ENCODE assay signal across 16 mouse cellular contexts in genomic region chr14:55063581-55064381, GRCm38 (mm10). TPM values are rescaled to one million over a fixed set of nuclear protein-coding genes. Genes with fewer than 3 reads are reported as not detected.
DNase-seq lines count a peak whose midpoint lies in the region; ATAC-seq and TF ChIP-seq lines count a peak whose summit lies in the region.
"Had no signal": no experiment of that assay in that cellular context is flagged by ENCODE, and none has a peak within 500 bp of the region (broad histone marks: within the 10 kb centered on the region; RNA-seq: fewer than 3 reads in every experiment).

No protein-coding gene starts in this region.

- H3K4me3 ChIP-seq in testis, adult 2 months (ENCODE audit: control insufficient read depth, low read depth, low read length): peak overlapping the region; percentile 11
- H3K4me3 ChIP-seq in neural tube, embryonic 15.5 days (replicated peaks): no peak overlapping the region
- H3K4me3 ChIP-seq: embryonic facial prominence, embryonic 13.5 days had no signal

- 80% methylated on average over 22 of the region's 22 CpGs for WGBS in neural tube, embryonic 15.5 days

- DNase-seq in heart, adult 11 months: peak; percentile 86
- no peak for DNase-seq in heart, postnatal 4 days
- no peak for DNase-seq in testis, postnatal 14 days (ENCODE audit: low spot score)
- DNase-seq in cerebellum, postnatal 14 days: peak; percentile 56 to 57
- no peak for DNase-seq in gastrocnemius, postnatal 10 days
- no peak for DNase-seq in kidney, postnatal 4 days
- DNase-seq: adrenal gland, postnatal 36 days; kidney, postnatal 36 days; lung, adult 18-20 months; thymus, postnatal 4 days had no signal

- no peak overlapping the region for H3K27ac ChIP-seq in testis, adult 2 months (ENCODE audit: control insufficient read depth, insufficient read depth, low read depth, low read length)
- no peak overlapping the region for H3K27ac ChIP-seq in neural tube, embryonic 15.5 days (replicated peaks)
- H3K27ac ChIP-seq: embryonic facial prominence, embryonic 13.5 days had no signal

- H3K27me3 ChIP-seq in testis, adult 2 months (ENCODE audit: control insufficient read depth, insufficient read depth, low read length): no peaks in the 10 kb centered on the region
- H3K27me3 ChIP-seq in neural tube, embryonic 15.5 days (replicated peaks): no peaks in the 10 kb centered on the region
- H3K27me3 ChIP-seq: embryonic facial prominence, embryonic 13.5 days had no signal

- no peak overlapping the region for H3K9ac ChIP-seq in neural tube, embryonic 15.5 days (replicated peaks)
- H3K9ac ChIP-seq: embryonic facial prominence, embryonic 13.5 days had no signal

- no peaks in the 10 kb centered on the region for H3K36me3 ChIP-seq in testis, adult 2 months (ENCODE audit: control insufficient read depth, insufficient read depth, low read length)
- peaks cover 59% of the 10 kb centered on the region for H3K36me3 ChIP-seq in neural tube, embryonic 15.5 days

- H3K9me3 ChIP-seq in neural tube, embryonic 15.5 days (replicated peaks): no peaks in the 10 kb centered on the region
- H3K9me3 ChIP-seq: embryonic facial prominence, embryonic 13.5 days had no signal

- H3K4me2 ChIP-seq in neural tube, embryonic 15.5 days: no peak overlapping the region

- no peak; the same call in 1 of the 2 replicates for TF ChIP-seq POLR2A in testis, adult 2 months (IDR thresholded peaks at IDR 0.05; ENCODE audit: control insufficient read depth, low read depth, low read length)

- ATAC-seq in neural tube, embryonic 15.5 days (ENCODE audit: low FRiP score): no peak
- ATAC-seq: intestine, embryonic 16.5 days had no signal

- H3K4me1 ChIP-seq in testis, adult 2 months (ENCODE audit: control insufficient read depth, insufficient read depth, low read length): peaks cover 10% of the 10 kb centered on the region
- peaks cover 50% of the 10 kb centered on the region for H3K4me1 ChIP-seq in neural tube, embryonic 15.5 days

- no peak for TF ChIP-seq CTCF in testis, adult 2 months (IDR thresholded peaks at IDR 0.05; ENCODE audit: control insufficient read depth, insufficient read depth, insufficient replicate concordance, low read depth, low read length)

RNA-seq across cellular contexts. Expression of gene Zfhx2, which starts 28.3 kb away (rescaled TPM):
- 1 to 10 TPM; 2.9 to 3.8 TPM for total RNA-seq in heart, postnatal 4 days (2021)
- 3.8 and 4.4 TPM in 2 replicates for polyA plus RNA-seq in testis, adult 2 months (2012; rRNA removed)
- polyA plus RNA-seq in neural tube, embryonic 15.5 days (2015; fragmentation: Nextera tagmentation; extraction: Ambion mirVana): 20.3 and 24.5 TPM in 2 replicates
- total RNA-seq in gastrocnemius, postnatal 10 days (2021): 1 to 10 TPM; 1.8 to 3.0 TPM

RNA-seq across cellular contexts. Expression of gene Thtpa, which starts 30.8 kb away (rescaled TPM):
- 10 to 100 TPM; 12.2 to 13.2 TPM for total RNA-seq in heart, postnatal 4 days (2021)
- 4.6 and 4.9 TPM in 2 replicates for polyA plus RNA-seq in testis, adult 2 months (2012; rRNA removed)
- polyA plus RNA-seq in neural tube, embryonic 15.5 days (2015; fragmentation: Nextera tagmentation; extraction: Ambion mirVana): 27.9 and 31.6 TPM in 2 replicates
- total RNA-seq in gastrocnemius, postnatal 10 days (2021): 10 to 100 TPM; 12.8 to 13.9 TPM

RNA-seq across cellular contexts. Expression of gene Ap1g2, which starts 42.6 kb away (rescaled TPM):
- total RNA-seq in heart, postnatal 4 days (2021): 1 to 10 TPM; 3.3 to 5.6 TPM
- polyA plus RNA-seq in testis, adult 2 months (2012; rRNA removed): 3.0 and 4.0 TPM in 2 replicates
- polyA plus RNA-seq in neural tube, embryonic 15.5 days (2015; fragmentation: Nextera tagmentation; extraction: Ambion mirVana): 6.2 and 12.4 TPM in 2 replicates
- total RNA-seq in gastrocnemius, postnatal 10 days (2021): 1 to 10 TPM; 4.6 to 5.0 TPM

RNA-seq across cellular contexts. Expression of gene Ngdn, which starts 48.5 kb away (rescaled TPM):
- 10 to 100 TPM; 35.7 to 39.7 TPM for total RNA-seq in heart, postnatal 4 days (2021)
- polyA plus RNA-seq in testis, adult 2 months (2012; rRNA removed): 10.6 and 13.1 TPM in 2 replicates
- polyA plus RNA-seq in neural tube, embryonic 15.5 days (2015; fragmentation: Nextera tagmentation; extraction: Ambion mirVana): 47.6 and 60.4 TPM in 2 replicates
- total RNA-seq in gastrocnemius, postnatal 10 days (2021): 10 to 100 TPM; 22.4 to 24.1 TPM

RNA-seq across cellular contexts. Expression of gene Jph4, which starts 53.0 kb away (rescaled TPM):
- under 1 TPM; 0.10 to 0.16 TPM for total RNA-seq in heart, postnatal 4 days (2021)
- 6.6 and 7.4 TPM in 2 replicates for polyA plus RNA-seq in testis, adult 2 months (2012; rRNA removed)
- 30.6 and 37.0 TPM in 2 replicates for polyA plus RNA-seq in neural tube, embryonic 15.5 days (2015; fragmentation: Nextera tagmentation; extraction: Ambion mirVana)
- 1 to 10 TPM; 1.5 to 1.6 TPM for total RNA-seq in gastrocnemius, postnatal 10 days (2021)
- total RNA-seq: granulocyte monocyte progenitor cell, adult 5-6 weeks; megakaryocyte progenitor cell, adult 5-6 weeks had no signal

Comparison
In these comparisons a context has a peak if more than half of its experiments do, and no peak if none do; other contexts are left out.
1. DNase-seq: peak in heart, adult 11 months (single experiment) and cerebellum, postnatal 14 days (2 of 2); none in heart, postnatal 4 days (single experiment), testis, postnatal 14 days (single experiment), gastrocnemius, postnatal 10 days (single experiment) and kidney, postnatal 4 days (0 of 2).